Mouse (Mus musculus) forebrain, postnatal 0 days (tissue): ENCODE data around the gene Astl. TPM values are rescaled to one million over a fixed set of nuclear protein-coding genes. Genes with fewer than 3 reads are reported as not detected.

Experiments
- ATAC-seq: fragments of 200-750 bp; cut with Nextera tagmentation; 2 replicates; pipeline ENCODE4 v1.8.0; 2017; ENCODE audit warnings: mild to moderate bottlenecking, moderate library complexity
- DNase-seq: peaks from one replicate; pipeline ENCODE4 v3.0.0-alpha.2; 2015
- H3K27ac ChIP-seq: fragments of 300-500 bp; sonication (generic); 2 replicates; pipeline ENCODE4 v1.5.1; 2014; ENCODE audit warnings: low read depth, mild to moderate bottlenecking, antibody characterized with exemption, low read length, moderate library complexity, mixed read lengths
- H3K27me3 ChIP-seq: fragments of 300-500 bp; sonication (generic); 2 replicates; pipeline ENCODE4 v1.6.1; 2014; ENCODE audit warnings: mild to moderate bottlenecking, low read length, mixed read lengths; ENCODE audit not compliant: insufficient read depth
- H3K36me3 ChIP-seq: fragments of 300-500 bp; sonication (generic); 2 replicates; pipeline ENCODE4 v1.6.1; 2014; ENCODE audit warnings: mild to moderate bottlenecking, moderate library complexity; ENCODE audit not compliant: insufficient read depth
- H3K4me1 ChIP-seq: fragments of 300-500 bp; sonication (generic); 2 replicates; pipeline ENCODE4 v1.6.1; 2014; ENCODE audit warnings: antibody characterized with exemption; ENCODE audit not compliant: insufficient read depth
- H3K4me2 ChIP-seq: fragments of 300-500 bp; sonication (generic); 2 replicates; pipeline ENCODE4 v1.6.1; 2014; ENCODE audit warnings: low read depth, mild to moderate bottlenecking, moderate library complexity
- H3K4me3 ChIP-seq: fragments of 300-500 bp; sonication (generic); 2 replicates; pipeline ENCODE4 v1.5.1; 2014; ENCODE audit warnings: low read depth, low read length, mixed read lengths
- H3K9ac ChIP-seq: fragments of 300-500 bp; sonication (generic); 2 replicates; pipeline ENCODE4 v1.6.1; 2014; ENCODE audit warnings: mild to moderate bottlenecking
- H3K9me3 ChIP-seq: fragments of 300-500 bp; sonication (generic); 2 replicates; pipeline ENCODE4 v1.6.1; 2016; ENCODE audit warnings: low read length
- CTCF ChIP-seq: sonication (generic); IDR thresholded peaks from 2 replicates; pipeline ENCODE4 v1.5.1; 2016; ENCODE audit warnings: antibody characterized with exemption, control low read depth, low read depth
- WGBS: fragments of 180-500 bp; shearing (Covaris S2); extraction: QIAGEN DNeasy Blood & Tissue Kit; methylation state at CpG from one replicate; pipeline ENCODE4 v1.1.7; 2014; 5-methylcytosine and 5-hydroxymethylcytosine counted together
- polyA plus RNA-seq: library from polyadenylated mRNA; unstranded; fragments of >200 nt; fragmentation: Nextera tagmentation; extraction: Ambion mirVana; gene quantifications from 2 replicates; pipeline ENCODE4 v1.2.1, GENCODE M21; 2015
- total RNA-seq: library from RNA; depleted of rRNA; stranded (reverse); fragments of >200 nt; gene quantifications from 2 replicates; pipeline ENCODE4 v1.2.3, GENCODE M21; 2014

Gene Astl
- total and polyA plus RNA-seq, 2 experiments from 2014 or later, result not detected

DNA sequence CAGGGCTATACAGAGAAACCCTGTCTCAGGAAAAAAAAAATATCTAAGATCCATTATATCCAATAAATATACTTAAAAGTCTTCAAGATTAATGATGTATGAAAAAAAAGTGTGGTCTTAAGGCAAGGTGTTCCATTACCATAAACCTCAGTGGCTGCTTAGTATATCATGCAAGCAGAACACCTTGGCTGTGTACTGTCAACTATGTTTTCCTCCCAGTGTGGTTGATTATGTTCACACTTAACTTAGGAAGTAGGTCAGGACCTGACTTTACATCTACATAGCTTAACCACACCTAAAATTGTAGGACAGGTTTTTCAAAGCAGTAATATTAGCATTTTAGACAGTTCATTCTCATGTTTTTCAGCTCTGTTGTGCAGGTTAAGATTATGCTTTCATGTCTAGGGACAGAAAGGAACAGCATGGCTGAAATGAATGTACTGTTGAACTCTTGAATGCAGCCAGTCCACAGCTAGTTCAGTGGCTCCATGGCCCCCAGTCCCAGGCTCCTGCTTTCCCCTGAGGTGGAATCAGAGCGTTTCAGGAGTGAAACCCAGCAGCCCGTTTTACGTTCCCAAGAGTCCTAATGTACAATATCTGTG lies 33.7 kb upstream of the Astl start:
- Histone ChIP-seq H3K36me3 (peaks cover 23% of the 10 kb centered on the region), H3K4me1 (no peaks in the 10 kb centered on the region), H3K4me3 (no peak overlapping the region), H3K4me2 (no peak overlapping the region), H3K27ac (no peak overlapping the region), H3K9me3 (no peaks in the 10 kb centered on the region), H3K27me3 (no peaks in the 10 kb centered on the region), H3K9ac (no peak overlapping the region)
- DNase-seq, result no peak
- TF ChIP-seq CTCF, result no peak
- WGBS, result 89% methylated on average over 3 of the region's 3 CpGs
- no peak for ATAC-seq

DNA sequence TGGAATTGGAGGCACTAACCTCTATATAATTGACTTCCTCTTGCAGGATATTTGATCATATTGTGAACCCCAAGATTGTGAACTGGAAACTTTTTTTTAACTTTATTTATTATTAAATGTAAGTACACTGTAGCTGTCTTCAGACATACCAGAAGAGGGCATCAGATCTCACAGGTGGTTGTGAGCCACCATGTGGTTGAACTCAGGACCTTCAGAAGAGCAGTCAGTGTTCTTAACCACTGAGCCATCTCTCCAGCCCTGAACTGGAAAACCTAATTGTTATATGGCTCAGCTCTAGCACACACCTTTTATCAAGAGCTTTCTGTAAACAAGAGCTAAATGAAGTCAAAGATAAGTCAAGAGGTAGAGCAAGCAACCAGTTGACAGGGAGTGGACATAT lies 32.3 kb upstream of the Astl start:
- Histone ChIP-seq H3K27ac (no peak overlapping the region), H3K4me1 (no peaks in the 10 kb centered on the region), H3K9ac (no peak overlapping the region), H3K36me3 (peaks cover 8% of the 10 kb centered on the region; the same call in 1 of the 2 replicates), H3K4me3 (no peak overlapping the region), H3K9me3 (no peaks in the 10 kb centered on the region), H3K4me2 (no peak overlapping the region), H3K27me3 (no peaks in the 10 kb centered on the region)
- no peak for TF ChIP-seq CTCF
- DNase-seq, result no peak
- ATAC-seq, result no peak

DNA sequence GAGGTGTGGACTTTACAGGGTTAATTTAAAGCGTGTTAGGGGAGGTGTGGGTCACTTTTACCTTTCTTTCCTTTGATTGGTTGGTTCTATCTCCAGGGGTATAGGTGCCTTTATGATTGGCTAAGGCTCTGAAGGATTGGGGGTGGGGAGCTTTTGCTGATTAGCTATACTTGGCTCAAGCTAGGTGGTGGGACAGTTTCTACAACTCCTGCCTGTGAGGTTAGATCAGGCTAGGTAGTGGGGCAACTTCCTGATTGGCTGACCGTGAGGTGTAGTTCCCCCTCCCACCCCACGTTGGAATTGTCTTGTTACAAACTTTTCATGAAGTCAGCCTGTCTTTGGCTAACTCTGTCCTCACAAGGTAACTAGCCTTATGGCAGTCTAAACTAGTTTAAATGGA lies 31.3 kb upstream of the Astl start:
- Histone ChIP-seq H3K27ac (no peak overlapping the region), H3K4me2 (no peak overlapping the region), H3K27me3 (no peaks in the 10 kb centered on the region), H3K4me1 (no peaks in the 10 kb centered on the region), H3K36me3 (no peaks in the 10 kb centered on the region), H3K4me3 (no peak overlapping the region), H3K9me3 (no peaks in the 10 kb centered on the region), H3K9ac (no peak overlapping the region)
- DNase-seq (no peak), ATAC-seq (no peak)
- 43% methylated on average over 3 of the region's 3 CpGs for WGBS
- TF ChIP-seq CTCF, result no peak

DNA sequence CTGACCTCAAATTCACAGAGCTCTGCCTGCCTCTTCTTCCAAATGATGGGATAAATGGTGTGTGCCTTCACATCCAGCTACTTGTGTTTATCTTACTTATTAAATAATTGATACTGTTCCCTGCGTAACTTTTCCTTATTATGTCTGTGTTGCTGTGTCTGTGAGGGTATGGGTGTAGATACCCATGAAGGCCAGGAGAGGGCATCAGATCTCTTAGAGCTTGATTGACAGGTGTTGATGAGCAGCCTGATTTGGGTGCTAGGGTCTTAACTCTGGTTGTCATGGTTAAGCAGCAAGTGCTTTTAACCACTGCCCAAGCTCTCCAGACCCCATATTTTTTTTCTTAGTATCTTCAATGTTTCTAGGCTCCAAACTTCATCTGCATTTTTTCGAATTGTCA lies 29.8 kb upstream of the Astl start:
- ATAC-seq (no peak), DNase-seq (peak; percentile 2)
- no peaks in the 10 kb centered on the region for H3K4me1 ChIP-seq
- no peak overlapping the region for H3K9ac ChIP-seq
- H3K4me2 ChIP-seq, result no peak overlapping the region
- peak; percentile 55 for TF ChIP-seq CTCF
- 94% methylated on average over 2 of the region's 2 CpGs for WGBS
- no peaks in the 10 kb centered on the region for H3K27me3 ChIP-seq
- no peaks in the 10 kb centered on the region for H3K9me3 ChIP-seq
- no peak overlapping the region for H3K4me3 ChIP-seq
- H3K36me3 ChIP-seq, result no peaks in the 10 kb centered on the region
- no peak overlapping the region for H3K27ac ChIP-seq

DNA sequence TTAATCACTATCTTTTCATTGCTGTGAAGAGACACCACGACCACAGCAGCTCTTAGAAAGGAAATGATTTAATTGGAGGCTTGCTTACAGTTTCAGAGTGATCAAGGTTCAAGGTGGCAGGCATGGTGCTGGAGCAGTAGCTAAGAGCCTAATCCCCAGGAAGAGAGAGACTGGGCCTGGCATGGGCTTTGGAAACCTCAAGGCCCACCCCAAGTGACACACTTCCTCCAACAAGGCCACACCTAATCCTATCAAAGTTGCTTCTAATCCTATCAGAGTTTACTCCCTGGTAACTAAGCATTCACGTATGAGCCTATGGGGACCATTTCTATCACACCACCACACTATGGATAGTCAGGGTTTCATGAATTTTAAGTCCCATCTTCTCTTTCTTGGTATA lies 28.2 kb upstream of the Astl start:
- Histone ChIP-seq H3K4me3 (no peak overlapping the region), H3K36me3 (no peaks in the 10 kb centered on the region), H3K4me1 (no peaks in the 10 kb centered on the region), H3K27me3 (no peaks in the 10 kb centered on the region), H3K4me2 (no peak overlapping the region), H3K9me3 (no peaks in the 10 kb centered on the region), H3K9ac (no peak overlapping the region), H3K27ac (no peak overlapping the region)
- no peak for TF ChIP-seq CTCF
- no peak for DNase-seq
- WGBS, result 61% methylated on average over 2 of the region's 2 CpGs
- no peak for ATAC-seq

DNA sequence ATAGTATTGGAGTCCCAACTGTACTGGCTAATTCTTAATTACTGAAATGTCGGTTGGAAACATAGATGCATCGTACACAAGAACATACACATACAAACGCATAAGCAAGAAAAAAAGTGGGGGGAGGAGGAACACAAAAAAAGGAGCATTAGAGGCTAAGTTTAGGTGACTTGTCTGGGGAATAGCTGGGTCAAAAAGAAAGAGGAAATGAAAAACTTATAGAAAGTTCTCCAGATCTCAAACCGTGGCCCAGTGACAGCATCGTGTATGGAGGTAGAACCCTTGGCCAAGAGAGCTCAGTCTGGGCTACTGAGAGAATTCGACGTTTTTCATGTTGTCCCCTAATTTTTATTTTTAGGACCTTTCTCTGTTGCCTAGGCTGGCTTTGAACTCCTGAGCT lies 27.8 kb upstream of the Astl start:
- no peaks in the 10 kb centered on the region for H3K27me3 ChIP-seq
- 96% methylated on average over 7 of the region's 7 CpGs for WGBS
- ATAC-seq (no peak), DNase-seq (no peak)
- H3K4me1 ChIP-seq, result no peaks in the 10 kb centered on the region
- H3K27ac ChIP-seq, result no peak overlapping the region
- no peak for TF ChIP-seq CTCF
- no peak overlapping the region for H3K4me3 ChIP-seq
- no peak overlapping the region for H3K9ac ChIP-seq
- no peak overlapping the region for H3K4me2 ChIP-seq
- H3K36me3 ChIP-seq, result no peaks in the 10 kb centered on the region
- H3K9me3 ChIP-seq, result no peaks in the 10 kb centered on the region

DNA sequence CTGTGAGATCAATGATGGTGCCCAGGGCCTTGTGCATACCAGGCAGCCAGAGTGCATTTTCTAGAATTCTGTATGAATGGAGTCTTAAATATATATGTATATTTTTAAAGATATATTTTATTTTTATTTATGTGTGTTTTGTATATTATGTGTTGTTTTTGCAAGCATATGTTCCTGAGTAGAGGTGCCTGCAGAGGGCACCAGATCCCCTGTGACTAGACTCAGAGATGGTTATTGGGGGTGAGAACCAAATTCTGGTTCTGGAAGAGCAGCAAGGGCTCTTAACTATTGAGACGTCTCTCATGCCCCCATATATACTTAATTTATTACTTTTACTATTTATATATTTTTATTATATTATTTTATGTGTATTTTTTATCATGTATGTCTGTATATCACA lies 27.2 kb upstream of the Astl start:
- Histone ChIP-seq H3K27me3 (no peaks in the 10 kb centered on the region), H3K4me3 (no peak overlapping the region), H3K4me1 (no peaks in the 10 kb centered on the region), H3K9me3 (no peaks in the 10 kb centered on the region), H3K4me2 (no peak overlapping the region), H3K9ac (no peak overlapping the region), H3K27ac (no peak overlapping the region), H3K36me3 (no peaks in the 10 kb centered on the region)
- WGBS, result 91% methylated on average over 1 of the region's 1 CpGs
- no peak for TF ChIP-seq CTCF
- DNase-seq (no peak), ATAC-seq (no peak)

DNA sequence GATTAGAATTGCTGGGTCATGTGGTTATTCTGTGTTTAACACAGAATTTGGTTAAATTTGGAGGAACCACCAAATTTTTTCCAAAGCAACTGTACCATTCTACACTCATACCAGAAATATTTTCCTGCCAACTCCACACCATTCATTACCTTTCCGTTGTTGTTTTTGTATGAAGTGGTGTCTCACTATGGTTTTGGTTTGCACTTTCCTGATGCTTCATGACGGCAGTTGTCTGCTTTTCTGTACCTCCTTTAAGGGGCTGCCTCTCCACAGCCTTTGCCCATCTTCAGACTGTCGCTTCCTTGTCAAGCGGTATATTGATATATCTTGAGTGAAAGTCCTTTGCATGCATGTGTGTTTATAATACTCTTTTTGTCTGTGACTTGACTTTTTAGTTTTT lies 25.6 kb upstream of the Astl start:
- Histone ChIP-seq H3K9me3 (no peaks in the 10 kb centered on the region), H3K36me3 (no peaks in the 10 kb centered on the region), H3K4me1 (no peaks in the 10 kb centered on the region), H3K27ac (no peak overlapping the region), H3K4me2 (no peak overlapping the region), H3K9ac (no peak overlapping the region), H3K4me3 (no peak overlapping the region), H3K27me3 (no peaks in the 10 kb centered on the region)
- no peak for TF ChIP-seq CTCF
- DNase-seq, result no peak
- no peak for ATAC-seq
- 95% methylated on average over 4 of the region's 4 CpGs for WGBS
